Mouse (Mus musculus) liver, embryonic 14.5 days (tissue): ENCODE measurements at regions not wholly inside any gene's neighbourhood (a gene's known extent, or its start where the extent isn't known, plus 50 kb on each side); places are given as distances from the start of the nearest gene placed in this dataset.

ENCODE experiments used
- ATAC-seq: fragments of 200-750 bp; cut with Nextera tagmentation; 2 replicates; pipeline ENCODE4 v1.8.0; 2017; ENCODE audit warnings: moderate number of reproducible peaks, mild to moderate bottlenecking, moderate library complexity; ENCODE audit not compliant: insufficient read depth
- DNase-seq, 3 experiments: peaks; one replicate each; pipeline ENCODE4 v3.0.0-alpha.2; 2012 to 2013; ENCODE audit warnings: low read depth in 3 of 3, low spot score in 3 of 3
- H3K27ac ChIP-seq: fragments of 300-500 bp; sonication (generic); 2 replicates; pipeline ENCODE4 v1.5.1; 2014; ENCODE audit warnings: moderate library complexity, mild to moderate bottlenecking, control low read depth, inconsistent platforms
- H3K27me3 ChIP-seq: fragments of 300-500 bp; sonication (generic); 2 replicates; pipeline ENCODE4 v1.6.1; 2014; ENCODE audit warnings: mild to moderate bottlenecking, low read length, moderate library complexity; ENCODE audit not compliant: control insufficient read depth, insufficient read depth
- H3K36me3 ChIP-seq: fragments of 300-500 bp; sonication (generic); replicated peaks from 2 replicates; pipeline ENCODE4 v1.6.1; 2014; ENCODE audit warnings: low read depth; ENCODE audit not compliant: control insufficient read depth, insufficient read depth
- H3K4me1 ChIP-seq, 2 experiments: fragments of 200-500 bp in 1 of 2; fragments of 300-500 bp in 1 of 2; sonication (generic) in 1 of 2; replicated peaks; 2 replicates each; pipeline ENCODE4 v1.6.1; 2012 to 2014; ENCODE audit warnings: antibody characterized with exemption in 1 of 2, inconsistent platforms in 1 of 2, low read length in 1 of 2; ENCODE audit not compliant: control insufficient read depth in 2 of 2, insufficient read depth in 2 of 2
- H3K4me2 ChIP-seq: fragments of 300-500 bp; sonication (generic); 2 replicates; pipeline ENCODE4 v1.6.1; 2014; ENCODE audit warnings: low read depth, mild to moderate bottlenecking, control low read depth, moderate library complexity
- H3K4me3 ChIP-seq, 2 experiments: fragments of 200-500 bp in 1 of 2; fragments of 300-500 bp in 1 of 2; sonication (generic) in 1 of 2; 2 replicates each; pipeline ENCODE4 v1.5.1; 2012 to 2014; ENCODE audit warnings: low read depth in 2 of 2, low read length in 2 of 2, mild to moderate bottlenecking in 2 of 2, control low read depth in 1 of 2, inconsistent platforms in 1 of 2, moderate library complexity in 1 of 2; ENCODE audit not compliant: insufficient read depth in 1 of 2
- H3K9ac ChIP-seq: fragments of 300-500 bp; sonication (generic); replicated peaks from 2 replicates; pipeline ENCODE4 v1.6.1; 2014; ENCODE audit warnings: mild to moderate bottlenecking, control low read depth, moderate library complexity
- H3K9me3 ChIP-seq: fragments of 300-500 bp; sonication (generic); 2 replicates; pipeline ENCODE4 v1.6.1; 2016; ENCODE audit warnings: low read length, mixed read lengths; ENCODE audit not compliant: control insufficient read depth
- CTCF ChIP-seq: IDR thresholded peaks from 2 replicates; pipeline ENCODE4 v1.5.1; 2016; ENCODE audit warnings: antibody characterized with exemption, low read depth, control low read depth
- EP300 ChIP-seq: IDR thresholded peaks from 2 replicates; pipeline ENCODE4 v1.6.1; 2016; ENCODE audit warnings: antibody characterized with exemption, low read depth
- WGBS: fragments of 180-500 bp; shearing (Covaris S2); extraction: QIAGEN DNeasy Blood & Tissue Kit; methylation state at CpG from one replicate; pipeline ENCODE4 v1.1.7; 2014; ENCODE audit not compliant: insufficient replicate concordance; 5-methylcytosine and 5-hydroxymethylcytosine counted together

GRCm38 (mm10) chr1:126971777-126972421, 141.3 kb upstream of the Nckap5 start:
- TF ChIP-seq EP300: no peak
- TF ChIP-seq CTCF: no peak
- H3K4me1 ChIP-seq: no peaks in the 10 kb centered on the region
- H3K9ac ChIP-seq: no peak overlapping the region
- H3K27ac ChIP-seq: no peak overlapping the region
- H3K9me3 ChIP-seq: no peaks in the 10 kb centered on the region
- H3K27me3 ChIP-seq: no peaks in the 10 kb centered on the region
- no peak overlapping the region for H3K4me2 ChIP-seq
- H3K4me3 ChIP-seq: no peak overlapping the region
- WGBS: 54% methylated on average over 10 of the region's 10 CpGs
- H3K36me3 ChIP-seq: no peaks in the 10 kb centered on the region
- DNase-seq (no peak), ATAC-seq (no peak)

- no peak for TF ChIP-seq CTCF
- no peak for TF ChIP-seq EP300
- WGBS: 50% methylated on average over 1 of the region's 1 CpGs
Observed at GRCm38 (mm10) chr1:126971118-126971517, 140.5 kb upstream of the Nckap5 start.

DNA sequence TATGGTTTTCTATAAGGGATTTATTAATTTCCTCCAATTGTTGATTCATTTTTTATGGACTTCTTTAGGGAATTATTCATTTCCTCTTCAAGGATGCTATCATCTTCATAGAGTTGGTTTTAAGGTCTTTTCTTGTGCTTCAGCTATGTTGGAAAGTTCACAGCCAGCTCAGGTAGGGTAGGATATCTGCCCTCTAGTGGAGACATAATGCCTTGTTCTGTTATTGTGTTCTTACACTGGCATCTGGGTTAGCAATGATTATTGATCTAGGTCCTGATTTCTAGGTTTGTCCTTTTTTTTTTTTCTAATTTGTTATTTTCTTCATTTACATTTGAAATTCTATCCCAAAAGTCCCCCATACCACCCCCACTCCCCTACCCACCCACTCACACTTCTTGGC, 135.8 kb upstream of the Nckap5 start:
- H3K27ac ChIP-seq: no peak overlapping the region
- H3K4me3 ChIP-seq: no peak overlapping the region
- TF ChIP-seq CTCF (peak; percentile 26; the same call in 1 of the 2 replicates), EP300 (no peak)
- no peaks in the 10 kb centered on the region for H3K4me1 ChIP-seq
- no peak overlapping the region for H3K4me2 ChIP-seq
- H3K36me3 ChIP-seq: no peaks in the 10 kb centered on the region
- H3K27me3 ChIP-seq: no peaks in the 10 kb centered on the region
- H3K9me3 ChIP-seq: no peaks in the 10 kb centered on the region
- DNase-seq: no peak
- no peak overlapping the region for H3K9ac ChIP-seq
- no peak for ATAC-seq

More at GRCm38 (mm10) chr1:126971118-126971517, 140.5 kb upstream of the Nckap5 start:
- Histone ChIP-seq H3K9me3 (no peaks in the 10 kb centered on the region), H3K27ac (no peak overlapping the region), H3K27me3 (no peaks in the 10 kb centered on the region), H3K4me3 (no peak overlapping the region), H3K9ac (no peak overlapping the region), H3K4me1 (no peaks in the 10 kb centered on the region), H3K36me3 (no peaks in the 10 kb centered on the region), H3K4me2 (no peak overlapping the region)
- DNase-seq (no peak), ATAC-seq (no peak)

DNA sequence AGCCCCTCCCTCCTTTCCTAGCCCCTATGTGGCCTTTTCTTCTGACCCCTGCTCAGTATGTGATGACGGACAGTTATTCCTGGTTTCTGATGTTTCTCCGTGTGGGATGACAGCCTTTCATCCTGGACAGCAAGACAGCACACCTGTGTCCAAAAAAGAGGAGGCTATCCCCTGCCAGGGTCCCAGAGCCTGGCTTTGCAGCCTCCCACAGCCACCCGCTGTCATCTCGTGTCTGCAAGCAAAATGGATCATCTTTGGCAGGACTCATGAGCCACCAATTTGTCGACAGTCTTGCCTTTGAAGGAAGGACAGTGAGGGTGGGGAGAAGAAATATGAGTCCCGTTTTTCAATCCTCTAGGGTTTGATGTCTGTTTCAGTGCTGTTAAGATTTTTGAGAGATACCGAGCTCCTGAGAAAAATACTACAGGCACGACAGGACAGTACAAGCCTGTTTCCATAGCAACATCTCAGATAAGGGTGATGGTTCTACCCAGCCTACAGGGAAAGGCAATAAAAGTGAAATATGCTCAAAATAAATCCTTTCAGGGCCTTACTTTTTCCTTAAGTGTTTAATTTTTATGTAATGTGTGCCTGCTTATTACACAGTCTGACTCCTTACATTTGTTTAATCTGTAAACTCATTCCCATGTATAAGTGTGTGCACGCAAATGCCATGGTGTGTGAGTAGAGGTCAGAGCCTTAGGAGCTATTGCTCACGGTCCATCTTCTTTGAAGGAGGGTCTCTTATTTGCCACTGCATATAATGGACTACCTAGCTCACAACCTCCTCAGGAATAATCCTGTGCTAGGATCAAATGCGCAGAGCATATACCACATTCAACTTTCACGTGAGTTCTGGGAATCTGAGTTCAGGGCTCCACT, 125.5 kb upstream of the Nckap5 start:
- DNase-seq (no peak), ATAC-seq (no peak)
- H3K36me3 ChIP-seq: no peaks in the 10 kb centered on the region
- H3K9ac ChIP-seq: no peak overlapping the region
- WGBS: 55% methylated on average over 12 of the region's 12 CpGs
- H3K4me1 ChIP-seq: no peaks in the 10 kb centered on the region
- TF ChIP-seq EP300 (no peak), CTCF (no peak)
- no peak overlapping the region for H3K27ac ChIP-seq
- no peaks in the 10 kb centered on the region for H3K27me3 ChIP-seq
- no peak overlapping the region for H3K4me2 ChIP-seq
- no peak overlapping the region for H3K4me3 ChIP-seq
- H3K9me3 ChIP-seq: no peaks in the 10 kb centered on the region

DNA sequence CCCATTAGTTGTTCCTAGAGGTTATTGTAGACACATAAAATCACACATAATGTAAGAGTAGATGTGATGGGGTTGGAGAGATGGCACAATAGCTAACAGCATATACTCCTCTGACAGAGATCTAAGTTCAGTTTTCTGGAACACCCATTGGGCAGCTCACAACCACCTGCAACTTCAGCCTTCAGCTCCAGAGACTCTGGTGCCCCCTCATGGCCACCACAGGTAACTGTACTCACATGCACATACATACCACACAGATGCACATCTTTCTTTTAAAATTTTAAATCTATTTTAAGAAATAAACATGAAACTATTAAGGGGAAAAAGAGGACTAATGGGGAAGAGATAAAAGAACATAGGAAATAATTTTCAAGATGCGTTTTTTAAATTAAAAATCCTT, 117.3 kb upstream of the Nckap5 start:
- peak; percentile 15; the same call in 1 of the 2 replicates for TF ChIP-seq CTCF
- no peak for TF ChIP-seq EP300
- Histone ChIP-seq H3K4me1 (no peaks in the 10 kb centered on the region), H3K9ac (no peak overlapping the region), H3K4me3 (no peak overlapping the region), H3K9me3 (no peaks in the 10 kb centered on the region), H3K27ac (no peak overlapping the region), H3K27me3 (no peaks in the 10 kb centered on the region), H3K36me3 (no peaks in the 10 kb centered on the region), H3K4me2 (no peak overlapping the region)
- ATAC-seq: no peak
- 67% methylated on average over 1 of the region's 1 CpGs for WGBS
- no peak for DNase-seq
